ENCODE assay signal across 12 mouse cellular contexts in genomic region chr4:70531021-70531420, GRCm38 (mm10). TPM values are rescaled to one million over a fixed set of nuclear protein-coding genes. Genes with fewer than 3 reads are reported as not detected.
A peak's percentile ranks its signal among the peaks of the same experiment; 100 is the strongest.
DNase-seq lines count a peak whose midpoint lies in the region; ATAC-seq and TF ChIP-seq lines count a peak whose summit lies in the region.
"Had no signal": no experiment of that assay in that cellular context is flagged by ENCODE, and none has a peak within 500 bp of the region (broad histone marks: within the 10 kb centered on the region; RNA-seq: fewer than 3 reads in every experiment).

No protein-coding gene starts in this region.

- no peak overlapping the region for H3K9ac ChIP-seq in hindbrain, embryonic 11.5 days (ENCODE audit: low read depth, low read length)
- H3K9ac ChIP-seq in MEL (ENCODE audit: control insufficient read depth, low read depth, low read length, poor library complexity, severe bottlenecking) = peak overlapping the region; percentile 18; the same call in 1 of the 2 replicates
- peak overlapping the region; percentile 39; the same call in 1 of the 2 replicates for H3K9ac ChIP-seq in hindbrain, embryonic 13.5 days
- no peak overlapping the region for H3K9ac ChIP-seq in midbrain, embryonic 14.5 days (replicated peaks; ENCODE audit: low read length)
- H3K9ac ChIP-seq: intestine, embryonic 15.5 days had no signal

- no peak for TF ChIP-seq POLR2A in MEL (IDR thresholded peaks at IDR 0.05; ENCODE audit: control insufficient read depth in 1 of 2, insufficient read depth in 1 of 2, low read depth in 1 of 2, low read length in 2 of 2, poor library complexity in 1 of 2)

- no peaks in the 10 kb centered on the region for H3K9me3 ChIP-seq in hindbrain, embryonic 10.5 days
- H3K9me3 ChIP-seq in hindbrain, embryonic 11.5 days (ENCODE audit: control insufficient read depth, low read length) = no peaks in the 10 kb centered on the region
- no peaks in the 10 kb centered on the region for H3K9me3 ChIP-seq in MEL (replicated peaks; ENCODE audit: insufficient read depth, low read length)
- no peaks in the 10 kb centered on the region for H3K9me3 ChIP-seq in hindbrain, embryonic 13.5 days
- no peaks in the 10 kb centered on the region for H3K9me3 ChIP-seq in midbrain, embryonic 14.5 days (ENCODE audit: control insufficient read depth, low read length)
- H3K9me3 ChIP-seq: intestine, embryonic 15.5 days had no signal

- H3K4me1 ChIP-seq in hindbrain, embryonic 10.5 days (replicated peaks) = peaks cover 43% of the 10 kb centered on the region
- H3K4me1 ChIP-seq in hindbrain, embryonic 11.5 days (replicated peaks; ENCODE audit: control insufficient read depth, insufficient read depth, low read length) = peaks cover 4% of the 10 kb centered on the region
- peaks cover 8 to 34% of the 10 kb centered on the region in 2 experiments for H3K4me1 ChIP-seq in MEL (ENCODE audit: control insufficient read depth in 1 of 2, insufficient read depth in 2 of 2, low read length in 2 of 2)
- peaks cover 55% of the 10 kb centered on the region for H3K4me1 ChIP-seq in hindbrain, embryonic 13.5 days (replicated peaks)
- H3K4me1 ChIP-seq in midbrain, embryonic 14.5 days (ENCODE audit: control insufficient read depth, insufficient read depth, low read length) = peaks cover 57% of the 10 kb centered on the region

- no peak overlapping the region for H3K4me2 ChIP-seq in hindbrain, embryonic 11.5 days (replicated peaks; ENCODE audit: low read depth, low read length)
- peak overlapping the region; percentile 57 for H3K4me2 ChIP-seq in hindbrain, embryonic 13.5 days
- H3K4me2 ChIP-seq in midbrain, embryonic 14.5 days (ENCODE audit: low read length) = peak overlapping the region; percentile 56
- H3K4me2 ChIP-seq: intestine, embryonic 15.5 days had no signal

- H3K27ac ChIP-seq in hindbrain, embryonic 10.5 days = no peak overlapping the region
- no peak overlapping the region for H3K27ac ChIP-seq in hindbrain, embryonic 11.5 days (ENCODE audit: low read depth, low read length)
- H3K27ac ChIP-seq in MEL (ENCODE audit: control insufficient read depth, low read depth, low read length) = no peak overlapping the region
- no peak overlapping the region for H3K27ac ChIP-seq in hindbrain, embryonic 13.5 days
- H3K27ac ChIP-seq in midbrain, embryonic 14.5 days (replicated peaks; ENCODE audit: low read depth, low read length) = no peak overlapping the region
- H3K27ac ChIP-seq: intestine, embryonic 15.5 days had no signal

- ATAC-seq in hindbrain, embryonic 11.5 days (ENCODE audit: low FRiP score) = no peak
- no peak for ATAC-seq in hindbrain, embryonic 13.5 days (ENCODE audit: low FRiP score)
- no peak for ATAC-seq in midbrain, embryonic 14.5 days (ENCODE audit: low FRiP score, low TSS enrichment)
- ATAC-seq in granulocyte monocyte progenitor cell, adult 5-6 weeks (replicated peaks; ENCODE audit: poor library complexity, severe bottlenecking) = no peak
- ATAC-seq: intestine, embryonic 15.5 days had no signal

- no peak for TF ChIP-seq CTCF in MEL (IDR thresholded peaks at IDR 0.05 in 2 of 3, conservative IDR thresholded peaks at IDR 0.05 in 1 of 3; ENCODE audit: control insufficient read depth in 1 of 3, insufficient read depth in 1 of 3, low read depth in 2 of 3, low read length in 3 of 3, poor library complexity in 1 of 3, severe bottlenecking in 1 of 3)

- peak overlapping the region; percentile 29 for H3K4me3 ChIP-seq in hindbrain, embryonic 10.5 days
- H3K4me3 ChIP-seq in hindbrain, embryonic 11.5 days (ENCODE audit: low read depth, low read length) = no peak overlapping the region
- H3K4me3 ChIP-seq in MEL (ENCODE audit: control insufficient read depth in 1 of 2, insufficient read depth in 1 of 2, low read depth in 2 of 2, low read length in 2 of 2) = peak overlapping the region in 1 of 2 experiments; percentile 59; a peak in 2 of 4 replicates
- H3K4me3 ChIP-seq in hindbrain, embryonic 13.5 days = peak overlapping the region; percentile 24
- peak overlapping the region; percentile 27 for H3K4me3 ChIP-seq in midbrain, embryonic 14.5 days (replicated peaks; ENCODE audit: low read depth, low read length)
- H3K4me3 ChIP-seq: intestine, embryonic 15.5 days had no signal

- DNase-seq in hindbrain, embryonic 10.5 days (ENCODE audit: low spot score) = no peak
- no peak for DNase-seq in hindbrain, embryonic 11.5 days (ENCODE audit: low spot score)
- DNase-seq in MEL (ENCODE audit: low read depth, low spot score) = peak; percentile 56
- no peak for DNase-seq in midbrain, embryonic 14.5 days
- no peak for DNase-seq in adrenal gland, postnatal 25 days
- no peak for DNase-seq in adrenal gland, postnatal 14 days
- DNase-seq: cerebellum, adult 11-12 months; kidney, postnatal 4 days; lung, adult 18-20 months had no signal

- no peaks in the 10 kb centered on the region; the same call in 1 of the 2 replicates for H3K79me2 ChIP-seq in MEL (ENCODE audit: control insufficient read depth, insufficient read depth, low read length, poor library complexity)

- WGBS in hindbrain, embryonic 10.5 days = 91% methylated on average over 1 of the region's 1 CpGs
- 92% methylated on average over 1 of the region's 1 CpGs for WGBS in hindbrain, embryonic 11.5 days
- 86% methylated on average over 1 of the region's 1 CpGs for WGBS in hindbrain, embryonic 13.5 days
- WGBS in midbrain, embryonic 14.5 days = 81% methylated on average over 1 of the region's 1 CpGs

- TF ChIP-seq EP300 in MEL (IDR thresholded peaks at IDR 0.05; ENCODE audit: low read depth in 1 of 2, low read length in 2 of 2) = no peak

- H3K27me3 ChIP-seq in hindbrain, embryonic 10.5 days (ENCODE audit: insufficient read depth, poor library complexity, severe bottlenecking) = no peaks in the 10 kb centered on the region
- no peaks in the 10 kb centered on the region for H3K27me3 ChIP-seq in hindbrain, embryonic 11.5 days (ENCODE audit: control insufficient read depth, insufficient read depth, low read length)
- no peaks in the 10 kb centered on the region for H3K27me3 ChIP-seq in MEL (ENCODE audit: control insufficient read depth in 1 of 2, insufficient read depth in 2 of 2, low read length in 2 of 2)
- no peaks in the 10 kb centered on the region for H3K27me3 ChIP-seq in hindbrain, embryonic 13.5 days
- no peaks in the 10 kb centered on the region for H3K27me3 ChIP-seq in midbrain, embryonic 14.5 days (ENCODE audit: control insufficient read depth, insufficient read depth, low read length)
- H3K27me3 ChIP-seq: intestine, embryonic 15.5 days had no signal

- no peak for TF ChIP-seq RAD21 in MEL (IDR thresholded peaks at IDR 0.05; ENCODE audit: low read depth, low read length)

- no peaks in the 10 kb centered on the region for H3K36me3 ChIP-seq in hindbrain, embryonic 10.5 days
- H3K36me3 ChIP-seq in hindbrain, embryonic 11.5 days (ENCODE audit: control insufficient read depth, insufficient read depth, low read length) = no peaks in the 10 kb centered on the region
- peaks cover 0 to 38% of the 10 kb centered on the region in 2 experiments; a peak in 2 of 4 replicates for H3K36me3 ChIP-seq in MEL (ENCODE audit: control insufficient read depth in 1 of 2, insufficient read depth in 2 of 2, low read length in 2 of 2)
- H3K36me3 ChIP-seq in hindbrain, embryonic 13.5 days = no peaks in the 10 kb centered on the region
- H3K36me3 ChIP-seq in midbrain, embryonic 14.5 days (ENCODE audit: control insufficient read depth, insufficient read depth, low read length) = 0 out of 2 replicates have a peak, but pooled peaks cover 3% of the 10 kb centered on the region
- H3K36me3 ChIP-seq: intestine, embryonic 15.5 days had no signal

TF ChIP-seq in MEL, 35 proteins besides CTCF, POLR2A, EP300 and RAD21:
- no peak for TF ChIP-seq USF2 (IDR thresholded peaks at IDR 0.05; ENCODE audit: borderline replicate concordance in 1 of 2, insufficient read depth in 1 of 2, low read depth in 1 of 2, low read length in 2 of 2)
- no peak for TF ChIP-seq E2F4 (IDR thresholded peaks at IDR 0.05; ENCODE audit: borderline replicate concordance, low read depth, low read length)
- TF ChIP-seq NELFE (IDR thresholded peaks at IDR 0.05; ENCODE audit: low read depth, low read length) = no peak
- TF ChIP-seq ZMIZ1 (IDR thresholded peaks at IDR 0.05; ENCODE audit: low read depth, low read length) = no peak
- TF ChIP-seq JUND (IDR thresholded peaks at IDR 0.05; ENCODE audit: low read depth, low read length) = no peak
- TF ChIP-seq ZC3H11A (IDR thresholded peaks at IDR 0.05; ENCODE audit: low read depth, low read length) = no peak
- TF ChIP-seq NRF1 (IDR thresholded peaks at IDR 0.05; ENCODE audit: insufficient read depth, low read depth, low read length, poor library complexity, severe bottlenecking) = no peak
- no peak for TF ChIP-seq ELF1 (IDR thresholded peaks at IDR 0.05; ENCODE audit: low read depth, low read length)
- no peak for TF ChIP-seq POLR2AphosphoS2 (IDR thresholded peaks at IDR 0.05; ENCODE audit: low read length)
- no peak for TF ChIP-seq CHD1 (IDR thresholded peaks at IDR 0.05; ENCODE audit: low read depth, low read length)
- TF ChIP-seq ZKSCAN1 (IDR thresholded peaks at IDR 0.05; ENCODE audit: low read depth, low read length) = no peak
- no peak for TF ChIP-seq BHLHE40 (IDR thresholded peaks at IDR 0.05; ENCODE audit: borderline replicate concordance, low read depth, low read length)
- TF ChIP-seq GABPA (IDR thresholded peaks at IDR 0.05; ENCODE audit: low read depth, low read length) = no peak
- no peak for TF ChIP-seq SMC3 (IDR thresholded peaks at IDR 0.05; ENCODE audit: low read depth, low read length)
- no peak for TF ChIP-seq MAFK (IDR thresholded peaks at IDR 0.05; ENCODE audit: borderline replicate concordance, low read depth, low read length)
- no peak for TF ChIP-seq ZNF384 (IDR thresholded peaks at IDR 0.05; ENCODE audit: low read depth, low read length)

RNA-seq across cellular contexts. Expression of gene Megf9, which starts 3.8 kb away (rescaled TPM):
- 17.9 and 22.2 TPM in 2 replicates for polyA plus RNA-seq in hindbrain, embryonic 10.5 days (2016; fragmentation: Nextera tagmentation; extraction: Ambion mirVana)
- polyA plus RNA-seq in hindbrain, embryonic 11.5 days (2014; fragmentation: Nextera tagmentation; extraction: Ambion mirVana) = 27.8 and 29.2 TPM in 2 replicates
- 2.1 and 2.4 TPM in 2 replicates for total RNA-seq in MEL (2012; rRNA removed)
- polyA plus RNA-seq in MEL (2012; ENCODE audit: insufficient read depth in 1 of 2, insufficient read length in 2 of 2, low read depth in 1 of 2, low replicate concordance in 2 of 2, missing spikeins in 1 of 2) = 1 to 10 TPM in 1 of 2 experiments, not detected in 1; 3.2 TPM
- 31.3 and 32.1 TPM in 2 replicates for polyA plus RNA-seq in hindbrain, embryonic 13.5 days (2015; fragmentation: Nextera tagmentation; extraction: Ambion mirVana)
- polyA plus RNA-seq in midbrain, embryonic 14.5 days (2014; fragmentation: Nextera tagmentation; extraction: Ambion mirVana) = 40.2 and 42.8 TPM in 2 replicates
- total RNA-seq in granulocyte monocyte progenitor cell, adult 5-6 weeks (2014; fragmentation: Nextera tagmentation) = 9.6 and 14.1 TPM in 2 replicates
- total RNA-seq in granulocyte monocyte progenitor cell, adult 5-6 weeks (2017) = 11.6 and 12.5 TPM in 2 replicates
- total RNA-seq in adrenal gland, postnatal 25 days (2021) = 25.4 and 43.8 TPM in 2 replicates
- total RNA-seq in adrenal gland, postnatal 14 days (2021) = 33.6 and 45.5 TPM in 2 replicates

Comparison
In these comparisons a context has a peak if more than half of its experiments do, and no peak if none do; other contexts are left out.
1. H3K9ac ChIP-seq: peak in MEL (single experiment) and hindbrain, embryonic 13.5 days (single experiment); none in hindbrain, embryonic 11.5 days (single experiment) and midbrain, embryonic 14.5 days (single experiment).